Mouse (Mus musculus): ENCODE results near the gene Olfr412. TPM values are rescaled to one million over a fixed set of nuclear protein-coding genes. Genes with fewer than 3 reads are reported as not detected.

The Olfr412 gene
- polyA plus RNA-seq (2015; fragmentation: Nextera tagmentation; extraction: Ambion mirVana) = not detected in 2 replicates

DNA sequence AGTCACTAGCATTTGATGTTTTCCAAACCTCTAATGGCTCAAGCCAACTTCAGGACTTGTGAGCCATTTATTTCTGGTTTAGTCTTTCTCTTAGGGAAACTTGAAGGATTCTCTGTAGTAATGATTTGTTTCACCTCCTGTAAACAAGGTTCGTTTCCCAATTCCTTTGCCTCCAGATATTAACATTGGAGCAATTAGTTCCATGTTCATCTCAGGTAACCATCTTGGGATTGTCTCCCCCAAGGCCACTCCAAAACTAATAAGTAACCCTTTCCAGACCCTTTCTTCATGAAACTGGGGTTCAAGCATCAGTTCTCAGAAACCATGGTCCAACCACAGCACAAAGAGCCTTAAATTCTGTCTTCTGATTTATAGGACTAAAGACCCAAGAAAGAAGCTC lies at the start of gene Olfr412:
Gene Olfr412, plus strand, starts transcription at position 301 of the 400 bp plus-strand sequence.
- no peaks in the 10 kb centered on the region for H3K36me3 ChIP-seq
- no peak within 1 kb of the TSS for H3K9ac ChIP-seq (replicated peaks)
- no peaks in the 10 kb centered on the region for H3K9me3 ChIP-seq
- H3K4me3 ChIP-seq (replicated peaks) = no peak within 1 kb of the TSS
- H3K27ac ChIP-seq = no peak within 1 kb of the TSS
- no peaks in the 10 kb centered on the region for H3K27me3 ChIP-seq
- 89% methylated on average over 1 of the region's 1 CpGs for WGBS
- no peak for ATAC-seq
- H3K4me1 ChIP-seq (replicated peaks) = no peaks in the 10 kb centered on the region
- H3K4me2 ChIP-seq (replicated peaks) = no peak within 1 kb of the TSS

DNA sequence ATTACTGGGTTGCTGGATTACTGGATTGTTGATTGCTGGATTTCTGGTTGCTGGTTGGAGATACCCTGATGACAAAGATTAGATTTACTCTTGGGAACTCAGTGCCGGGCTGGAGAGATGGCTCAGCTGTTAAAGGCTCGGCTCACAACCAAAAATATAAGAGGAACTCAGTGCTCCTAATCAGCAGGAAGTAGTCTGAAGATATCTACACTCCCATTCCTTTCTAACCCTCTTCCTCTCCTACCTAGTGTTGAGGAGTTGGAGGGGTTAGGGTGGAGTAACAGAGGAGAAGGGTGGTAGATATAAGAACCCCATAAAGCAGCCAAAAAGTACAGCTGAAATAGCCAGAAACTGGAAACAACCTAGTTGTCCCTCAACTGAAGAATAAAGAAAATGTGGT lies 35.8 kb upstream of the Olfr412 start:
- H3K4me2 ChIP-seq (replicated peaks) = no peak overlapping the region
- ATAC-seq = no peak
- 91% methylated on average over 2 of the region's 2 CpGs for WGBS
- no peaks in the 10 kb centered on the region for H3K27me3 ChIP-seq
- H3K9ac ChIP-seq (replicated peaks) = no peak overlapping the region
- no peak overlapping the region for H3K4me3 ChIP-seq (replicated peaks)
- H3K4me1 ChIP-seq (replicated peaks) = no peaks in the 10 kb centered on the region
- H3K27ac ChIP-seq = no peak overlapping the region
- no peaks in the 10 kb centered on the region for H3K36me3 ChIP-seq
- H3K9me3 ChIP-seq = 0 out of 2 replicates have a peak, but pooled peaks cover 5% of the 10 kb centered on the region

DNA sequence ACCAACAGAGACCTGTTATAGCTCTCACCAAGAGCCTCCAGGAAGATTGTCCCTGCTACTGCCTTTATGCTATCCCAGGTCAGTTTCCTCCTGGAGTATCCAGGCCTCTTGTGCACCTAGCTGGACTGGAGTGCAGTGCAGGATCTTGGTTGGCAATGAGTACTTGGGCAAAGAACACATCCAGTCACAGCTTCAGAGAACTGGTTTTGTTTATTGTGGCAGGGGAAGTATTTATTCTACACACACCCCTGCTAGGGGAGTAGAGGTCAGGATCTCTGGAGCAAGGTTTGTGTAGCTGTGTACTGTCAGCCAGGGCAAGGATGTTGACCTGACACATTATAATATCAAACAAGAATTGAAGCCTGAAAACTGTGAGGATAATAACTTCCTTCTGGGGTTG lies 33.1 kb upstream of the Olfr412 start:
- Histone ChIP-seq H3K9me3 (0 out of 2 replicates have a peak, but pooled peaks cover 5% of the 10 kb centered on the region), H3K4me3 (replicated peaks) (no peak overlapping the region), H3K27ac (no peak overlapping the region), H3K36me3 (no peaks in the 10 kb centered on the region), H3K4me2 (replicated peaks) (no peak overlapping the region), H3K4me1 (replicated peaks) (no peaks in the 10 kb centered on the region), H3K9ac (replicated peaks) (no peak overlapping the region), H3K27me3 (no peaks in the 10 kb centered on the region)
- no peak for ATAC-seq

GRCm38 (mm10) chr11:74337931-74338330 lies 23.9 kb upstream of the Olfr412 start, which contains the start of gene Olfr410:
Gene Olfr410 (minus strand): TSS chr11:74338031.
- ATAC-seq = no peak
- H3K4me1 ChIP-seq (replicated peaks) = no peaks in the 10 kb centered on the region
- no peak within 1 kb of the TSS for H3K9ac ChIP-seq (replicated peaks)
- 77% methylated on average over 6 of the region's 6 CpGs for whole genome bisulfite sequencing
- no peak within 1 kb of the TSS for H3K27ac ChIP-seq
- H3K4me2 ChIP-seq (replicated peaks) = no peak within 1 kb of the TSS
- H3K4me3 ChIP-seq (replicated peaks) = no peak within 1 kb of the TSS
- no peaks in the 10 kb centered on the region for H3K27me3 ChIP-seq
- no peaks in the 10 kb centered on the region for H3K9me3 ChIP-seq
- no peaks in the 10 kb centered on the region for H3K36me3 ChIP-seq

DNA sequence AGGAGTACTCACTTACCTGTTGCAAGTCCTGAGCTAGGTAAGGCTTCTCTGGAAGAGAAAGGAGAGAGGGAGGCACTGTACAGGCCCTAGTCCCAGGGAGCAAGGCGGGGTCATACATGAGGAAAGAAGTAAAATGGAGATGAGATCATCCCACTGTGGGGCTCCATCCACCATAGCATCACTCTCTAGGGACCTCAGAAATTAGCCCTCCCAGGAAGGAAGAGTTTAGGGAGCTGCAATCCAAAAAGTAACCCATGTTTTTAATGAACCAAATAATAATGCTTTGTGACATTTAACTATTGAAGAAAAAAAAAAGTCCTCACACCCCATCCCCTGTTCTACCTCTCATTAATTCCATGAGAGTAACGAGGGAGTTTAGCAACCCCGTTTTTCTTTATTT lies 9.3 kb upstream of the Olfr412 start, which contains the start of gene Olfr411:
Gene Olfr411, minus strand, starts transcription at position 101 of the 400 bp plus-strand sequence.
- Histone ChIP-seq H3K4me3 (replicated peaks) (no peak within 1 kb of the TSS), H3K9ac (replicated peaks) (no peak within 1 kb of the TSS), H3K4me2 (replicated peaks) (no peak within 1 kb of the TSS), H3K9me3 (no peaks in the 10 kb centered on the region), H3K36me3 (no peaks in the 10 kb centered on the region), H3K27ac (no peak within 1 kb of the TSS), H3K27me3 (no peaks in the 10 kb centered on the region), H3K4me1 (replicated peaks) (no peaks in the 10 kb centered on the region)
- ATAC-seq = no peak
- WGBS = 79% methylated on average over 3 of the region's 3 CpGs

DNA sequence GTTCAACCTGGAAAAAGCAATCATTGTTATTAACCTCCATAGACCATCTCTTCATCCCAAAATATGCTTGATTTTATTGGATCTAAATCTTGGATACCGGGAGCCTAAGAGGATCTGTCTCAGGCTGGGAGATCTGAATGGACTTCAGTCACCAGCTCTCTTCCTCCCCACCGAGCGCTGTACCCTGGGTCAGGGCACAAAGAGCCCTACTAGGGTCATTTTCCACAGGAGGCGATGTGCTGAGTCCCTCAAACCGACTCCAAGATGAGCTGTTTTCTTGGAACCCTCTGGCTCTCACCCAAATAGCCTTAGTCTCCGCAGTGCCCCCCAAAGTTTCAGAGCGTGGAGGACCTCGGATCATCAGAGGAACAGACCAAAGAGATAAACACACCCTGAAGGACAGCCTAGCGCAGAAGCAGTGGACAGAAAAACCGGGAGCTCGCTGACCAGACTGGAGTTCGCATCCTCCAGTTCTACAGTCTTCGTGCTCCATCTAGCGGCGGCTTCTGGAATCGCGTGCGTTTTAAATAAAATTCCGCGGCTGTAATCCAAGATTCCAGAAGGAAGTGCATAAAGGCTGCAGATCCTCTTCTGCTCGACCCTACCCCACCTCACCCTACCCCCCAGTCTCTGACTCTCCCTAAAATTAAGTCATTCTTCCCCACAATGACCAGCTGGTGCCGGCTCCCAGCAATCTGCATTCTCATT lies 9.7 kb downstream of the Olfr412 start:
- Histone ChIP-seq H3K9me3 (no peaks in the 10 kb centered on the region), H3K27ac (no peak overlapping the region), H3K4me1 (replicated peaks) (no peaks in the 10 kb centered on the region), H3K4me2 (replicated peaks) (no peak overlapping the region), H3K4me3 (replicated peaks) (no peak overlapping the region), H3K36me3 (no peaks in the 10 kb centered on the region), H3K27me3 (peaks cover 13% of the 10 kb centered on the region), H3K9ac (replicated peaks) (no peak overlapping the region)
- WGBS = 12% methylated on average over 22 of the region's 22 CpGs
- peak; percentile 77 for ATAC-seq

DNA sequence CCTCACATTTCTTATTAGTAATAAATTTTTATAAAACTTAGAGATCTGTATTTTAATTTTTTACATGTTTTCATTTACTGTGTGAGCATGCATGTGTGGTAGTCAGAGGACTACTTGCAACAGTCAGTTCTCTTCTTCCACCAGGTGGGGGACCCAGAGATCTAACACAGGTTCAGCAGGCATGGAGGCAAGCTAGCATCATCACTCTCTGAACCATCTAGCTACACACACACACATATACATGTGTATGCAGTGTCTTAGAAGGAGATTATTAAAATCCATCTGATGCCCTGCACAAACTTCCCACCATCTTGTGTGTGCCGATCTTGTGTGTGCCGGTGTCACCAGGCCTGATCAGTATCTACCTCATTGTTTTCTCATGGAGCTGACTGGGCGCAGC lies 15.0 kb downstream of the Olfr412 start:
- H3K27ac ChIP-seq = no peak overlapping the region
- H3K9ac ChIP-seq (replicated peaks) = no peak overlapping the region

GRCm38 (mm10) chr11:74379166-74379873 lies 17.5 kb downstream of the Olfr412 start:
- Histone ChIP-seq H3K27ac (no peak overlapping the region), H3K9ac (replicated peaks) (no peak overlapping the region), H3K4me1 (replicated peaks) (no peaks in the 10 kb centered on the region), H3K36me3 (no peaks in the 10 kb centered on the region), H3K4me3 (replicated peaks) (no peak overlapping the region), H3K4me2 (replicated peaks) (no peak overlapping the region), H3K9me3 (no peaks in the 10 kb centered on the region), H3K27me3 (no peaks in the 10 kb centered on the region)
- WGBS = 65% methylated on average over 4 of the region's 4 CpGs
- no peak for ATAC-seq

More for the DNA sequence above, 15.0 kb downstream of the Olfr412 start:
- Histone ChIP-seq H3K36me3 (no peaks in the 10 kb centered on the region), H3K9me3 (no peaks in the 10 kb centered on the region), H3K4me2 (replicated peaks) (no peak overlapping the region), H3K4me3 (replicated peaks) (no peak overlapping the region), H3K4me1 (replicated peaks) (no peaks in the 10 kb centered on the region), H3K27me3 (no peaks in the 10 kb centered on the region)
- ATAC-seq = peak; percentile 89
- WGBS = 78% methylated on average over 3 of the region's 3 CpGs

DNA sequence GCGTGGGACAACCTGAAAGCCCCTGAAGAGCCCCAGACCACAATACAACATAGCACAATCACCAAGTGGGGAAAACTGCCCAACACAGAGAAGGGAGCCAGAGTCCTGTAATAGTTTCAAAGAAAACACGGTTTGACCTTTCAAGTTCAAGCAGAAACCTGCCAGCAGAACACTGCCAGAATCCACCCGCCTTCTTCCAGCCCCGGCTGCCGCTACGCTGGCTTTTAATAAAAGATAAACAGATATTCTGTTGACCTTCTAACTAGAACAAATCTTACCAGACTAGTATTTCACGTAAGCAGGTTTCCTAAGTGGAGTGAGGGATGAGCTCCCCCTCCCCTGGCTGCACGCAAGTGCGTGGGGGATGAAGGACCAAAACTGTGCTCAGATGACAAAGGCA lies 23.8 kb downstream of the Olfr412 start:
- Histone ChIP-seq H3K4me3 (replicated peaks) (no peak overlapping the region), H3K9me3 (no peaks in the 10 kb centered on the region), H3K4me1 (replicated peaks) (no peaks in the 10 kb centered on the region), H3K27me3 (no peaks in the 10 kb centered on the region), H3K36me3 (peaks cover 15% of the 10 kb centered on the region), H3K4me2 (replicated peaks) (no peak overlapping the region), H3K27ac (no peak overlapping the region), H3K9ac (replicated peaks) (no peak overlapping the region)
- no peak for ATAC-seq
- 86% methylated on average over 9 of the region's 9 CpGs for WGBS

- H3K9me3 ChIP-seq = no peaks in the 10 kb centered on the region
- no peak for ATAC-seq
- H3K27ac ChIP-seq = no peak overlapping the region
- WGBS = 93% methylated on average over 5 of the region's 5 CpGs
- peaks cover 20% of the 10 kb centered on the region for H3K36me3 ChIP-seq
- H3K4me3 ChIP-seq (replicated peaks) = no peak overlapping the region
- H3K27me3 ChIP-seq = no peaks in the 10 kb centered on the region
- H3K4me1 ChIP-seq (replicated peaks) = no peaks in the 10 kb centered on the region
- H3K4me2 ChIP-seq (replicated peaks) = no peak overlapping the region
- no peak overlapping the region for H3K9ac ChIP-seq (replicated peaks)
These were observed 25.3 kb downstream of the Olfr412 start for GRCm38 (mm10) chr11:74387203-74387602.

GRCm38 (mm10) chr11:74391899-74392298 lies 30.0 kb downstream of the Olfr412 start:
- H3K36me3 ChIP-seq = peaks cover 23% of the 10 kb centered on the region
- no peaks in the 10 kb centered on the region for H3K9me3 ChIP-seq
- no peak for ATAC-seq
- H3K4me3 ChIP-seq (replicated peaks) = no peak overlapping the region
- no peak overlapping the region for H3K4me2 ChIP-seq (replicated peaks)
- WGBS = 89% methylated on average over 11 of the region's 11 CpGs
- H3K27me3 ChIP-seq = no peaks in the 10 kb centered on the region
- peaks cover 7% of the 10 kb centered on the region for H3K4me1 ChIP-seq (replicated peaks)
- H3K9ac ChIP-seq (replicated peaks) = no peak overlapping the region
- H3K27ac ChIP-seq = no peak overlapping the region

GRCm38 (mm10) chr11:74392903-74393302 lies 31.0 kb downstream of the Olfr412 start:
- Histone ChIP-seq H3K4me2 (replicated peaks) (no peak overlapping the region), H3K36me3 (peaks cover 13% of the 10 kb centered on the region), H3K4me1 (replicated peaks) (peaks cover 7% of the 10 kb centered on the region), H3K27me3 (no peaks in the 10 kb centered on the region), H3K9me3 (no peaks in the 10 kb centered on the region), H3K27ac (no peak overlapping the region), H3K4me3 (replicated peaks) (no peak overlapping the region), H3K9ac (replicated peaks) (no peak overlapping the region)
- WGBS = 80% methylated on average over 6 of the region's 6 CpGs
- no peak for ATAC-seq
